Mouse (Mus musculus): Measurements from ENCODE around the gene Hnf1b. TPM values are rescaled to one million over a fixed set of nuclear protein-coding genes. Genes with fewer than 3 reads are reported as not detected.
A peak's percentile ranks its signal among the peaks of the same experiment; 100 is the strongest.

Hnf1b gene
- polyA plus RNA-seq, 1 experiment from 2014 or later: 1.0 TPM

DNA sequence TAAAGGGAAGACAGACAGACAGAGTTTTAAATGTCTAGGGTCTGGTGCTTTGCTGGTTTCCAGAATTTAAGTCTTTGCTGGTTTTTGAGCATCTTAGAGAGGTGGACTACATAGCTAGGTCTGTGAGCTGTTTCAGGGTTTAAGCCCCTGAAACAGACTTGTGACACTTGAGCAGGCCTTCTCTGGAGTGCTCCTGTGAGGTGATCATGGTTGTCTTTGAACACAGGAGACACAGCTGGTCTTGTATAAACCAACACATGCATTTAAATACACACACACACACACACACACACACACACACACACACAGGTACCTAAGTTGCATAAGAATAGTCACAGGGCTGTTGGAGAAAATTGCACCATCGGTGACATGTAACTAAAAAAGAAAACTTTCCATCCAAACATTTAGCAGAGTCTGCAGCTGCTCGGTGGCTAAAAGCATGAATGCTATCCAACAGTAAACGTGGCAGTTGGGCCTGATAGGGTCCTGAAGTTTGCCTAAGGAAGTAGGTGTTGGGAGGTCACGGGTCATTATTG lies 28.6 kb downstream of the Hnf1b start:
- Histone ChIP-seq H3K4me1 (replicated peaks) (peaks cover 33% of the 10 kb centered on the region), H3K9ac (no peak overlapping the region), H3K4me3 (replicated peaks) (no peak overlapping the region), H3K36me3 (no peaks in the 10 kb centered on the region), H3K4me2 (no peak overlapping the region), H3K27me3 (no peaks in the 10 kb centered on the region), H3K9me3 (replicated peaks) (no peaks in the 10 kb centered on the region), H3K27ac (no peak overlapping the region; the same call in 1 of the 2 replicates)
- ATAC-seq (ENCODE audit: low read depth) (no peak), DNase-seq (no peak)
- WGBS (ENCODE audit: insufficient replicate concordance): 51% methylated on average over 4 of the region's 4 CpGs

DNA sequence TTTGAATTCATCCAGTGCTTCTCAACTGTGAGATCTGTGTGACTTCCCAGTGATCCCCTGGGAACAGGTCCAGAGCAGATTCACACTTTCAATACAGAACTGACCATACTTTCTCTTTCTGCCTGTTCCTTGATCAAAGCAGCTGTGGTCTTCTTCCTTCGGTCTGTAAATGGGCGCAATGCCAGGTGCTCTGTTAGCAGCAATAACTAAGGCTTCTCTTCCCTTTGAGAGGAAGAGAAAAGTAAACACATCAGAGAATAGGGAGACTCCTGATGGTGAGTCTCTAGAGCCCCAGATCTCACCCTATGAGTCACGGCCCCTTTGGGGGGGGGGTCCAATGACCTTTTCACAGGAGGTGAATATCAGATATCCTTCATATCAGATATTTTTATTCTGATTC lies 29.3 kb downstream of the Hnf1b start:
- Histone ChIP-seq H3K4me1 (replicated peaks) (peaks cover 39% of the 10 kb centered on the region), H3K27ac (no peak overlapping the region), H3K9ac (no peak overlapping the region), H3K27me3 (no peaks in the 10 kb centered on the region), H3K36me3 (no peaks in the 10 kb centered on the region), H3K4me3 (replicated peaks) (no peak overlapping the region), H3K9me3 (replicated peaks) (no peaks in the 10 kb centered on the region), H3K4me2 (no peak overlapping the region)
- ATAC-seq (ENCODE audit: low read depth) (no peak), DNase-seq (no peak)
- WGBS (ENCODE audit: insufficient replicate concordance): 59% methylated on average over 3 of the region's 3 CpGs

DNA sequence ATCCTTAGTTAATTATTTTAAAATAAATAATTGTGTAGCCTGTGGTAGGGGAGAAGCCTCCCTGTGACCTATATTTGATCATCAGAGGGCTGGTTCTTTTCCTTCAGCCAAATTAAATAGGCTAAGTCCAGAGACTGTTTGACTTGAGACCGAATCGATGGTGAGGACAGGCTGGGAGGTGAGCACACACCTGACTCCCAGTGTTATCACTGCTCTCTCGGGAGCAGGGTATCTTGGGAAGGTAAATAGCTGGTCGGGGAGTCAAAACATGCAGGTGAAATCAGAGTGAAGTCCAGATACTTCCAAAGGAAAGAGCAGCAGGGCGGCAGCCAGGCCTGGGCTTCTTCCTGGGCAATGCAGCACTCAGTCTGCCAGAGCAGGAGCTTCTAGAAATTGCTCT lies 31.6 kb downstream of the Hnf1b start:
- H3K4me3 ChIP-seq (replicated peaks): no peak overlapping the region
- 52% methylated on average over 5 of the region's 5 CpGs for WGBS (ENCODE audit: insufficient replicate concordance)
- peaks cover 40% of the 10 kb centered on the region for H3K4me1 ChIP-seq (replicated peaks)
- H3K9ac ChIP-seq: no peak overlapping the region
- H3K27ac ChIP-seq: peak overlapping the region; percentile 19; the same call in 1 of the 2 replicates
- ATAC-seq (ENCODE audit: low read depth) (peak; percentile 51; the same call in 1 of the 2 replicates), DNase-seq (no peak)
- no peaks in the 10 kb centered on the region for H3K9me3 ChIP-seq (replicated peaks)
- no peaks in the 10 kb centered on the region for H3K27me3 ChIP-seq
- H3K36me3 ChIP-seq: no peaks in the 10 kb centered on the region
- H3K4me2 ChIP-seq: no peak overlapping the region

DNA sequence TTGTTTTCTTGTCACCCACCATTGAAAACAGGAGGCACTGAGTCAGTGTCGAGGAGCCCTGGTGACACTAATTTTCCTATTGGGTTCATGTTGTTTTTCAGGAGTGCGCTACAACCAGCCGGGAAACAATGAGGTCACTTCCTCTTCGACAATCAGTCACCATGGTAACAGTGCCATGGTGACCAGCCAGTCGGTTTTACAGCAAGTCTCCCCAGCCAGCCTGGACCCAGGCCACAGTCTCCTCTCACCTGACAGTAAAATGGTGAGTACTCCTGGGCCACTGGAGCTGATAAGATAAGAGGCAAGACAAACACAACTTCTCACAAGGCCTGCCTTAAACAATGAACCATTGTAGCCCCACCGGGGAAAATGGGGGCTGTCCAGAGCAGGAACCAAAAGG lies 32.7 kb downstream of the Hnf1b start:
- H3K4me3 ChIP-seq (replicated peaks): no peak overlapping the region
- H3K4me2 ChIP-seq: no peak overlapping the region
- no peaks in the 10 kb centered on the region for H3K36me3 ChIP-seq
- no peaks in the 10 kb centered on the region for H3K27me3 ChIP-seq
- no peak overlapping the region for H3K27ac ChIP-seq
- ATAC-seq (ENCODE audit: low read depth): no peak
- 16% methylated on average over 6 of the region's 6 CpGs for WGBS (ENCODE audit: insufficient replicate concordance)
- no peaks in the 10 kb centered on the region for H3K9me3 ChIP-seq (replicated peaks)
- DNase-seq: no peak
- no peak overlapping the region for H3K9ac ChIP-seq
- H3K4me1 ChIP-seq (replicated peaks): peaks cover 37% of the 10 kb centered on the region

DNA sequence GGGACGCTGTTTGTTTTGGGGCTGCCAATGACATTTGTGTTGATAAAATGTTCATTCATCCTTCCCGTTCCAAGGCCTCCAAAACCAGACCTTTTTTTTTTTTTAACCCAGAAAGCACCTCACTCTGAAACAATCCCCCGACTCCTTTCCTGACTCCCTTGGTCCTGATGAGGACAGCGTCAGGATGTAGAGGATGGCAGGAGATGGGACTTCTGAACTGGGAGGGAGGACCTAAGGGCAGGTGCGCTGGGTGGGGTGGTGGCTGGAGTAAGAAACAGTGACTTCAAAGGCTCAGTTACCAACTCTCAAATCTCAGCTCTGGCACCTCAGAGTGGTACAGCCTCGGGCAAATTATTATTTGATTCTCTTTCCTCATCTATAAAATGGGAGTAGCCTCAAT lies 33.2 kb downstream of the Hnf1b start:
- no peak overlapping the region for H3K4me2 ChIP-seq
- H3K27me3 ChIP-seq: no peaks in the 10 kb centered on the region
- H3K9me3 ChIP-seq (replicated peaks): no peaks in the 10 kb centered on the region
- 50% methylated on average over 6 of the region's 6 CpGs for WGBS (ENCODE audit: insufficient replicate concordance)
- H3K27ac ChIP-seq: no peak overlapping the region
- H3K36me3 ChIP-seq: no peaks in the 10 kb centered on the region
- no peak overlapping the region for H3K4me3 ChIP-seq (replicated peaks)
- H3K9ac ChIP-seq: no peak overlapping the region
- ATAC-seq (ENCODE audit: low read depth): no peak
- peaks cover 34% of the 10 kb centered on the region for H3K4me1 ChIP-seq (replicated peaks)
- DNase-seq: no peak

- WGBS (ENCODE audit: insufficient replicate concordance): 70% methylated on average over 9 of the region's 9 CpGs
- peaks cover 27% of the 10 kb centered on the region for H3K4me1 ChIP-seq (replicated peaks)
- no peak overlapping the region for H3K27ac ChIP-seq
- ATAC-seq (ENCODE audit: low read depth) (no peak), DNase-seq (no peak)
- H3K9ac ChIP-seq: no peak overlapping the region
- no peaks in the 10 kb centered on the region for H3K36me3 ChIP-seq
- H3K4me3 ChIP-seq (replicated peaks): no peak overlapping the region
- H3K27me3 ChIP-seq: no peaks in the 10 kb centered on the region
- H3K4me2 ChIP-seq: no peak overlapping the region
- H3K9me3 ChIP-seq (replicated peaks): no peaks in the 10 kb centered on the region
Measured at GRCm38 (mm10) chr11:83883812-83884211, 33.9 kb downstream of the Hnf1b start.

DNA sequence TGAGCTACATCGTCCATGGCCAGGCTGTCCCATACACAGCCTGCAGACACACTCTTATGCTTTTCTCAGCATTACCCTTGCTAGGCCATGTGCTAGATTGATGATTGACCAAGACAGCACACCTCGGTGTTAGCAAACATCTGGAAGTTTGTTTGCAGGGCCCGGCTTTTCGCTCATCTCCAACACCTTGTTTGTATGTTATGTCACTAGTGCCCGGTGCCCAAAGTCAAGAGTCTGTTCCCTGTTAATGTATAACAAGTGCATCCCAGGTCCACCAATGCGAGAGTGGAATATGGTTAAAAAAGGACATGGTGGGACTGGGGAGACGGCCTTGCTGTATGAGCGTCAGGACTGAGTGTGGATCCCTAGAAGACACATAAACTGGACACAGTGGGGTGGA lies 35.3 kb downstream of the Hnf1b start:
- DNase-seq: no peak
- H3K9ac ChIP-seq: no peak overlapping the region
- H3K27me3 ChIP-seq: no peaks in the 10 kb centered on the region
- no peak overlapping the region for H3K4me3 ChIP-seq (replicated peaks)
- no peak for ATAC-seq (ENCODE audit: low read depth)
- H3K27ac ChIP-seq: no peak overlapping the region
- H3K4me1 ChIP-seq (replicated peaks): peaks cover 21% of the 10 kb centered on the region
- H3K9me3 ChIP-seq (replicated peaks): no peaks in the 10 kb centered on the region
- no peak overlapping the region for H3K4me2 ChIP-seq
- no peaks in the 10 kb centered on the region for H3K36me3 ChIP-seq
- WGBS (ENCODE audit: insufficient replicate concordance): 72% methylated on average over 8 of the region's 8 CpGs

DNA sequence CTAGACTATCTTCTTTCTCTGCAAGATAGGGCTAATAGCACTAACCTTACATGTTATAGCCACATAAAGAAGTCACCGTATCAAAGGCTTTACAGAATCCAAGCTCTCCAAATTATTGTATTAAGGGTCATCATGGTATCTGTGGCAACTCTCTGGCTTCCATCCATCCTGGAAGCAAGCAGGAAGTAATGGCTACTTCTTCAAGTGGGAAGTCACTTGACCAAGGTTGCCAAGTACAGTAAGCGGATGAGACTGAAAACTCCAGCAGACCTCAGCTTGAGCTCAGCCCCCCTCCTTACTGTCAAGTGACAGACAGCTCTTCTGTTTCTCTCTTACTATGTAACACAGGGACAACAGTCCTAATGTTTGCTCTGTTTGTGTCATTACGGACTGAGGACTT lies 36.9 kb downstream of the Hnf1b start:
- WGBS (ENCODE audit: insufficient replicate concordance): 67% methylated on average over 3 of the region's 3 CpGs
- H3K4me1 ChIP-seq (replicated peaks): peaks cover 20% of the 10 kb centered on the region
- ATAC-seq (ENCODE audit: low read depth) (no peak), DNase-seq (no peak)
- no peak overlapping the region for H3K9ac ChIP-seq
- H3K4me3 ChIP-seq (replicated peaks): no peak overlapping the region
- no peaks in the 10 kb centered on the region for H3K27me3 ChIP-seq
- no peaks in the 10 kb centered on the region for H3K9me3 ChIP-seq (replicated peaks)
- no peak overlapping the region for H3K27ac ChIP-seq
- H3K36me3 ChIP-seq: no peaks in the 10 kb centered on the region
- no peak overlapping the region for H3K4me2 ChIP-seq

DNA sequence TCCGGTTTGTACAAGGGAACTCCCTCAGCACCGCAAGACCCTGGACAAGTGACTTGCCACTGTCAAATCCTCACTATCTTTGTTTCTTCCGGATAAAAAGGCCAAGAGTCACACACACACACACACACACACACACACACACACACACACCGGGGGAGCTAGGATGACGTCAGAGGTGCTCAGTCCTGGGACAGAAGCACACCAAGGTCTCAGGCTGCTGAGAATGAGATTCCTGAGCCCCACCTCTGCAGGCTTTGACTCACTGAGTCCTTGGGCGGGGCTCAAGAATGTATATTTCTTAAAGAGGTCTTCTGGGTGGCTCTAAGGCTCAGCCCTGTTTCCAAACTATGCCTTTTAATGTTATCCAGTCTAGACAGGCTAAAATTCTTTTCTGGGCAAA lies 41.5 kb downstream of the Hnf1b start:
- no peak for DNase-seq
- 44% methylated on average over 6 of the region's 6 CpGs for WGBS (ENCODE audit: insufficient replicate concordance)
- Histone ChIP-seq H3K4me3 (replicated peaks) (no peak overlapping the region), H3K4me1 (replicated peaks) (0 out of 2 replicates have a peak, but pooled peaks cover under 1% of the 10 kb centered on the region), H3K36me3 (no peaks in the 10 kb centered on the region), H3K4me2 (no peak overlapping the region), H3K27ac (no peak overlapping the region), H3K9me3 (replicated peaks) (no peaks in the 10 kb centered on the region), H3K27me3 (no peaks in the 10 kb centered on the region), H3K9ac (no peak overlapping the region)
- ATAC-seq (ENCODE audit: low read depth): no peak

DNA sequence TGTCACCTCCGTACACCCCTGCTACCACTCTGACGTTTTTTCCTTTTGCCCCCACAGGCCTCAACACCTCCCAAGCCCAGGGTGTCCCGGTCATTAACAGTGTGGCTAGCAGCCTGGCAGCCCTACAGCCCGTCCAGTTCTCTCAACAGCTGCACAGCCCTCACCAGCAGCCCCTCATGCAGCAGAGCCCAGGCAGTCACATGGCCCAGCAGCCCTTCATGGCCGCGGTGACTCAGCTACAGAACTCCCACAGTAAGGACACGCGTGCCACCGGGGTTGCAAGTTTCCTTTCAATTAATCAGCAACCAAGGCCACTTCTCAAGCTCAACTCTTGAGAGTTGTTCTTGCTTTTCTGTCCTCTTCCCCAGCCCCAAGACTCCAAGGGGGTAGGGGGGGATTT lies 43.5 kb downstream of the Hnf1b start:
- Histone ChIP-seq H3K36me3 (no peaks in the 10 kb centered on the region), H3K9me3 (replicated peaks) (no peaks in the 10 kb centered on the region), H3K4me3 (replicated peaks) (no peak overlapping the region), H3K9ac (no peak overlapping the region), H3K4me1 (replicated peaks) (peaks cover 10% of the 10 kb centered on the region), H3K4me2 (no peak overlapping the region), H3K27me3 (no peaks in the 10 kb centered on the region), H3K27ac (no peak overlapping the region)
- DNase-seq (no peak), ATAC-seq (ENCODE audit: low read depth) (no peak)
- WGBS (ENCODE audit: insufficient replicate concordance): 65% methylated on average over 9 of the region's 9 CpGs

GRCm38 (mm10) chr11:83896430-83897410 lies 46.9 kb downstream of the Hnf1b start:
- Histone ChIP-seq H3K9ac (no peak overlapping the region), H3K36me3 (no peaks in the 10 kb centered on the region), H3K4me1 (replicated peaks) (peaks cover 10% of the 10 kb centered on the region), H3K4me3 (replicated peaks) (no peak overlapping the region), H3K27me3 (no peaks in the 10 kb centered on the region), H3K4me2 (no peak overlapping the region), H3K9me3 (replicated peaks) (no peaks in the 10 kb centered on the region), H3K27ac (no peak overlapping the region)
- DNase-seq (no peak), ATAC-seq (ENCODE audit: low read depth) (no peak)
- 59% methylated on average over 16 of the region's 16 CpGs for WGBS (ENCODE audit: insufficient replicate concordance)

DNA sequence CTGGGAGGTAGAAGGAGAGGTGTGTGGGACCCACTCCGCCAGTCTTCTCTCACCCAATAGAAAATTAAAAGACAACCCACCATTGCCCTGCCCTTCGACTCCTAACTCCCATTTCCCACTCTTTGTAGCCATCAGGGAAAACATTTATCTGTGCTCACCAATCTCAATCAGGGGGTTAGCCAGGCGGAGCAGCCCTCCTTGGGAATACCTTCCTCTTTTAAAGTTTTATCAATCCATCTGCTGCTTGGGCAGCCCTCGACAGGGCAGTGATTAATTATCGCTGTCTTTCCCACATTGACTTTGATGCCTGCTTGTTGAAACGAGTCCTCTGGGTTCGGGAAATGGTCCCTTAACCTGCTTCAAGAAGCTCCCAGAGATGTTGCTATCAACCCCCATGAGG lies 47.7 kb downstream of the Hnf1b start:
- Histone ChIP-seq H3K4me2 (no peak overlapping the region), H3K4me1 (replicated peaks) (peaks cover 10% of the 10 kb centered on the region), H3K9ac (no peak overlapping the region), H3K4me3 (replicated peaks) (no peak overlapping the region), H3K36me3 (no peaks in the 10 kb centered on the region), H3K27ac (no peak overlapping the region), H3K9me3 (replicated peaks) (no peaks in the 10 kb centered on the region), H3K27me3 (no peaks in the 10 kb centered on the region)
- DNase-seq (no peak), ATAC-seq (ENCODE audit: low read depth) (no peak)
- 48% methylated on average over 7 of the region's 7 CpGs for WGBS (ENCODE audit: insufficient replicate concordance)

Data from liver, embryonic 13.5 days (tissue).